Mouse (Mus musculus): ENCODE results near the gene Ndufaf7. TPM values are rescaled to one million over a fixed set of nuclear protein-coding genes. Genes with fewer than 3 reads are reported as not detected.

Gene Ndufaf7
- total and polyA plus RNA-seq, 2 experiments from 2014 or later: 29.9 to 61.6 TPM

DNA sequence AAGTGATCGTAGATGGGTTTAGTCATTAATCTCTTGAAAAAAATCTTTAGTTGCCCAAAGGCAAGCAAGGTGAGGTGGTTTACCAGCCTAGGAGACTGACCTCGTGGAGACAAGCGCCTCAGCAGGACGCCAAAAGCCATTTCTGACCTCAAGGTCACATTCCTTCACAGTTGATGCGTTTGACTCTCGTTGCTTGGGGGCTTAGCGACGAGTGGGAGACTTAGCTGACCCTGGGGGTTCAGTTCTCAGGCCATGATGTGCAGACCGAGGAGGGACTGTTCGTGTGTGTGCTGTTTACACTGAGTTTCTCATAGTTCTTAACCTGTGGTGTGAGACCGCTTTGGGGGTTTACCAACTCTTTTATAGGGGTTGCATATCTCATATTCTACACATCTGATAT is 5.6 kb downstream of the Ndufaf7 start:
- TF ChIP-seq CTCF (IDR thresholded peaks at IDR 0.05): no peak
- no peaks in the 10 kb centered on the region for H3K27me3 ChIP-seq (ENCODE audit: insufficient read depth, low read length)
- H3K27ac ChIP-seq (ENCODE audit: low read depth, low read length): no peak overlapping the region
- ATAC-seq (ENCODE audit: low FRiP score): no peak
- H3K9me3 ChIP-seq (ENCODE audit: low read length): no peaks in the 10 kb centered on the region
- 50% methylated on average over 11 of the region's 11 CpGs for WGBS
- no peak for DNase-seq (ENCODE audit: low spot score)
- peaks cover 47% of the 10 kb centered on the region for H3K36me3 ChIP-seq (ENCODE audit: insufficient read depth, low read length)
- no peak overlapping the region for H3K4me3 ChIP-seq (ENCODE audit: low read depth, low read length)
- H3K9ac ChIP-seq (replicated peaks; ENCODE audit: low read length, poor library complexity, severe bottlenecking): no peak overlapping the region
- H3K4me1 ChIP-seq (ENCODE audit: insufficient read depth, low read length): no peaks in the 10 kb centered on the region
- H3K4me2 ChIP-seq (ENCODE audit: low read depth, low read length, poor library complexity, severe bottlenecking): no peak overlapping the region

- Histone ChIP-seq H3K36me3 (ENCODE audit: insufficient read depth, low read length) (peaks cover 17% of the 10 kb centered on the region; the same call in 1 of the 2 replicates), H3K4me1 (ENCODE audit: insufficient read depth, low read length) (no peaks in the 10 kb centered on the region), H3K9me3 (ENCODE audit: low read length) (no peaks in the 10 kb centered on the region), H3K27me3 (ENCODE audit: insufficient read depth, low read length) (no peaks in the 10 kb centered on the region), H3K9ac (replicated peaks; ENCODE audit: low read length, poor library complexity, severe bottlenecking) (no peak overlapping the region), H3K4me3 (ENCODE audit: low read depth, low read length) (no peak overlapping the region), H3K27ac (ENCODE audit: low read depth, low read length) (no peak overlapping the region), H3K4me2 (ENCODE audit: low read depth, low read length, poor library complexity, severe bottlenecking) (no peak overlapping the region)
- ATAC-seq (ENCODE audit: low FRiP score) (no peak), DNase-seq (ENCODE audit: low spot score) (no peak)
- 97% methylated on average over 5 of the region's 5 CpGs for WGBS
- TF ChIP-seq CTCF (IDR thresholded peaks at IDR 0.05): no peak
Observed at GRCm38 (mm10) chr17:78951225-78951624, 14.3 kb downstream of the Ndufaf7 start.

DNA sequence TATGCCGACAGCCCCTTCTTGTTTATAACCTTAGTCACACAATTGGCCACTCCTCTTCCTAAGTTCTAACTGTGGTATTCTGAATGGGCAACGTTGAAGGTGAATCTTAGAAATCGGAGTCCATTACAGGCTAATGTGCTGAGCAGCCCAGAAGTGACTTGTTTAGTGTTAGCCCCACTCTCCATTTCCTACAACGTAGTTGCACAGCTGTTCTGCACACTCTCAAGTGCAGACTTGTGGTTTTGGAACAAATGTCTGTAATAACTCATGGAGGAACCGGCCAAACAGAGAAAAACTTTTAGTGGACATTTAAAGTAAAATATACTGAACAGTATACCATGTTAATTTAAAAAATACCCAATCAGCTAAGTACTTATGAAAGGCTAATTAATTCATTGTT is 15.1 kb downstream of the Ndufaf7 start:
- Histone ChIP-seq H3K27ac (ENCODE audit: low read depth, low read length) (no peak overlapping the region), H3K9me3 (ENCODE audit: low read length) (no peaks in the 10 kb centered on the region), H3K4me3 (ENCODE audit: low read depth, low read length) (no peak overlapping the region), H3K4me2 (ENCODE audit: low read depth, low read length, poor library complexity, severe bottlenecking) (no peak overlapping the region), H3K36me3 (ENCODE audit: insufficient read depth, low read length) (0 out of 2 replicates have a peak, but pooled peaks cover 10% of the 10 kb centered on the region), H3K4me1 (ENCODE audit: insufficient read depth, low read length) (no peaks in the 10 kb centered on the region), H3K27me3 (ENCODE audit: insufficient read depth, low read length) (no peaks in the 10 kb centered on the region), H3K9ac (replicated peaks; ENCODE audit: low read length, poor library complexity, severe bottlenecking) (no peak overlapping the region)
- DNase-seq (ENCODE audit: low spot score): no peak
- ATAC-seq (ENCODE audit: low FRiP score): no peak
- WGBS: 91% methylated on average over 5 of the region's 5 CpGs
- TF ChIP-seq CTCF (IDR thresholded peaks at IDR 0.05): no peak

DNA sequence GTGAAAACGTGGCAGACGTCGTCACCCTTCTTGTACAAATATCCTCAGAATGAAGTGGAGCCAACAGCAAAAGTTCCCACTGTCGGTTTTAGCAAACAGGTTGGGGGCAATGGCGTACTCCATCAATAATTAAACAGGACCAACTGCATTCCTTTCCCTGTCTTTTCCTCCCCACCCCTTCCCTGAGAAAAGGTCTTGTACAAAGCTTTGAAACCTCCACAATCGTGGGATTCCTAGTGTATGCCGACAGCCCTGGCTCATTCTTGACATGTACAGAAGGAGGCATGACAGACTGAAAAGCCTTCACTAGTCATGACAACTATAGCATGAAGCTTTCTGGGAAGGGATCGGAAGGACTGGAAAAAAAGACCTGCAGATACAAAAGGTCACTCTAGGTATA is 16.3 kb downstream of the Ndufaf7 start:
- H3K27ac ChIP-seq (ENCODE audit: low read depth, low read length): no peak overlapping the region
- 94% methylated on average over 8 of the region's 8 CpGs for WGBS
- no peaks in the 10 kb centered on the region for H3K9me3 ChIP-seq (ENCODE audit: low read length)
- H3K36me3 ChIP-seq (ENCODE audit: insufficient read depth, low read length): 0 out of 2 replicates have a peak, but pooled peaks cover 10% of the 10 kb centered on the region
- ATAC-seq (ENCODE audit: low FRiP score) (no peak), DNase-seq (ENCODE audit: low spot score) (no peak)
- no peak for TF ChIP-seq CTCF (IDR thresholded peaks at IDR 0.05)
- H3K27me3 ChIP-seq (ENCODE audit: insufficient read depth, low read length): no peaks in the 10 kb centered on the region
- H3K4me2 ChIP-seq (ENCODE audit: low read depth, low read length, poor library complexity, severe bottlenecking): no peak overlapping the region
- H3K4me3 ChIP-seq (ENCODE audit: low read depth, low read length): no peak overlapping the region
- no peaks in the 10 kb centered on the region for H3K4me1 ChIP-seq (ENCODE audit: insufficient read depth, low read length)
- no peak overlapping the region for H3K9ac ChIP-seq (replicated peaks; ENCODE audit: low read length, poor library complexity, severe bottlenecking)

DNA sequence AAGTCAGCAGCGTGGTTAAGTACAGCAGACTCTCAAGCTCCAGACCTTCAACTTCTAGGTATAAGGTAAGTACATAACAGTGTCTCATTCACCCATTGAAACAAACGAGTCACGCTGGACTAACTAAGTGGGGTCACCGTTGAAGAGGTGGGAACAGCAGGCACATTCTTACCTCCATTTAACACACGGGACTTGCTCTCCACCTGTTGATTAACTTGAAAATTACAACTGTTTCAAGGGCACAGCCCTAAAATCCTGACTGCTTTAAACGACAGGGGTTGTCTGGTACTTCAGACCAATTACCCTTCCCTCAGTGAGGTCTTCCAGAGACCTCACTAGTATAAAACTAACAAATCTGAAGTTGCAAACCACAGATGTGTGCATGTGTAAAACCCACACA is 22.5 kb downstream of the Ndufaf7 start:
- WGBS: 86% methylated on average over 6 of the region's 6 CpGs
- H3K36me3 ChIP-seq (ENCODE audit: insufficient read depth, low read length): peaks cover 3% of the 10 kb centered on the region; the same call in 1 of the 2 replicates
- H3K4me1 ChIP-seq (ENCODE audit: insufficient read depth, low read length): no peaks in the 10 kb centered on the region

GRCm38 (mm10) chr17:78964387-78964786 is 27.5 kb downstream of the Ndufaf7 start:
- no peak for ATAC-seq (ENCODE audit: low FRiP score)
- Histone ChIP-seq H3K4me3 (ENCODE audit: low read depth, low read length) (no peak overlapping the region), H3K9me3 (ENCODE audit: low read length) (no peaks in the 10 kb centered on the region), H3K4me2 (ENCODE audit: low read depth, low read length, poor library complexity, severe bottlenecking) (no peak overlapping the region), H3K4me1 (ENCODE audit: insufficient read depth, low read length) (no peaks in the 10 kb centered on the region), H3K27ac (ENCODE audit: low read depth, low read length) (no peak overlapping the region), H3K36me3 (ENCODE audit: insufficient read depth, low read length) (no peaks in the 10 kb centered on the region; the same call in 1 of the 2 replicates), H3K27me3 (ENCODE audit: insufficient read depth, low read length) (no peaks in the 10 kb centered on the region), H3K9ac (replicated peaks; ENCODE audit: low read length, poor library complexity, severe bottlenecking) (no peak overlapping the region)
- WGBS: 87% methylated on average over 1 of the region's 1 CpGs
- DNase-seq (ENCODE audit: low spot score): peak; percentile 49
- no peak for TF ChIP-seq CTCF (IDR thresholded peaks at IDR 0.05)

More for the DNA sequence above, 22.5 kb downstream of the Ndufaf7 start:
- Histone ChIP-seq H3K4me2 (ENCODE audit: low read depth, low read length, poor library complexity, severe bottlenecking) (no peak overlapping the region), H3K9ac (replicated peaks; ENCODE audit: low read length, poor library complexity, severe bottlenecking) (no peak overlapping the region), H3K4me3 (ENCODE audit: low read depth, low read length) (no peak overlapping the region), H3K27me3 (ENCODE audit: insufficient read depth, low read length) (no peaks in the 10 kb centered on the region), H3K27ac (ENCODE audit: low read depth, low read length) (no peak overlapping the region), H3K9me3 (ENCODE audit: low read length) (no peaks in the 10 kb centered on the region)
- DNase-seq (ENCODE audit: low spot score) (no peak), ATAC-seq (ENCODE audit: low FRiP score) (no peak)
- TF ChIP-seq CTCF (IDR thresholded peaks at IDR 0.05): no peak
